Mouse (Mus musculus) E14TG2a.4 (cell line): Measurements from ENCODE around the gene Phf6.
"Not testable (repeated sequence)": the region's sequence is repeated elsewhere in the genome, so short reads cannot be mapped to it uniquely, and the experiment has no call there.

Experiments
- H3K27me3 ChIP-seq: 2 replicates; pipeline ENCODE4 v1.6.1; 2014; ENCODE audit warnings: low read length, control low read depth; ENCODE audit not compliant: insufficient read depth
- H3K36me3 ChIP-seq: 2 replicates; pipeline ENCODE4 v1.6.1; 2014; ENCODE audit warnings: low read length, control low read depth; ENCODE audit not compliant: insufficient read depth
- H3K4me1 ChIP-seq: replicated peaks from 2 replicates; pipeline ENCODE4 v1.6.1; 2014; ENCODE audit warnings: low read depth, low read length, control low read depth
- H3K4me3 ChIP-seq: replicated peaks from 2 replicates; pipeline ENCODE4 v1.5.1; 2014; ENCODE audit warnings: mild to moderate bottlenecking, low read length
- H3K9me3 ChIP-seq: 2 replicates; pipeline ENCODE4 v1.6.1; 2014; ENCODE audit warnings: low read length, control low read depth
- CTCF ChIP-seq: conservative IDR thresholded peaks from 2 replicates; pipeline ENCODE4 v1.5.1; 2014; ENCODE audit warnings: low read length
- NANOG ChIP-seq: IDR thresholded peaks from 2 replicates; pipeline ENCODE4 v1.6.1; 2014; ENCODE audit warnings: borderline replicate concordance, low read length, mixed read lengths
- POU5F1 ChIP-seq: IDR thresholded peaks from 2 replicates; pipeline ENCODE4 v1.6.1; 2014; ENCODE audit warnings: low read length, borderline replicate concordance

The Phf6 gene

DNA sequence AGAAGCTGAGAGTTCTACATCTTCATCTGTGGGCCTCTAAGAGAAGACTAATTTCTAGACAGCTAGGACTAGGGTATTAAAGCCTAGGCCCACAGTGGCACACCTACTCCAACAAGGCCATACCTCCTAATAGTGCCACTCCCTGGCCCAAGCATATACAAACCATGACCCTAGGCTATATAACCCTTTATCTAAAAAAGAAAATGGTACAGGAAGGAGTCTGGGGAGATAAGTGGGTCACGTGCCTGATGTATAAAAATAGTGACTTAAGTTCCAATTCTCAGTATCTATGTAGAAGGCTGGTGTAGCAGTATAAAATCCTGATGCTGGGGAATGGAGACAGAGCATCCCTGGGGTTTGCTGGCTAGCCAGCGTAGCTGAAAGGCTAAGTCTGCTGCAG, 53.1 kb downstream of the Phf6 start:
- Histone ChIP-seq H3K27me3 (no peaks in the 10 kb centered on the region), H3K36me3 (no peaks in the 10 kb centered on the region), H3K4me1 (peaks cover 12% of the 10 kb centered on the region), H3K9me3 (no peaks in the 10 kb centered on the region), H3K4me3 (no peak overlapping the region)
- no peak for TF ChIP-seq CTCF
- no peak for TF ChIP-seq NANOG
- TF ChIP-seq POU5F1: no peak

DNA sequence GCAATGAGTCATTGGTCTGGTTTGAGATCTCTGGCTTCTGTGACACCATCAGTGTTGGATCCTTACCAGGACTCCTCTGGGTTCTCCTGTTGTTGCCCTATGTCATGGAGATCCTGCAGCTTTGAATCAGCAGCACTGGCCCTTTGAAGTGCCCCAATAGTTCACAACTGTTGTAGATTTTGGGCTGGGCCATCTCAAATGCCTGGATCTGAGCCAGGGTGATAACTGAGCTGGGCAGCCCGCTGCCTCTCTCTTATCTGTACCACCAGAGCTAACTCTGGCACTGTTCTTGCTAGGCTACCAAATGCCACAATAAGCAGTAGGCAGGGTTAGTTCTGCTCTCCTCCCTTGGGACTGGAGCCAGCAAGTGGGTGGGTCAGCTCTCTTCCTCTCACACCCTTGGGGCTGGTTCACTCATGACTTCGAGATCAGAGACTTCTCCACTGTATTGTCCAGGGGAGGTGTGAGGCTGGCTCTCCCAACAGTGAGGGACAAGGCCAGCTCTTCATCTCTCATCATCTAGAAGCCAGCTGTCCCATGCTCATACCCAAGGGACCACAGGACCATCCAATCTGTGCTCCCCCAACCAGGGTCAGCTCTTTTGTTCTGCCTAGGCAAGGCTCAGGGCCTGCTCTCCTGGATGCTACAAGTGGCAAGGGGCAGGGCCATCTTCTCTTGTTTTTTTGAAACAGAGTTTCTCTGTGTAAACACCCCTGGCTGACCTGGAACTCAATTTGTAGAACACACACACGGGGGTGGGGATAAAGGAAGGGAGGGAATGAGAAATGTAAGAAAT, 59.3 kb downstream of the Phf6 start:
- no peak overlapping the region for H3K4me3 ChIP-seq
- no peaks in the 10 kb centered on the region for H3K4me1 ChIP-seq
- TF ChIP-seq POU5F1 (no peak), NANOG (no peak), CTCF (no peak)
- H3K27me3 ChIP-seq: no peaks in the 10 kb centered on the region
- no peaks in the 10 kb centered on the region for H3K9me3 ChIP-seq
- no peaks in the 10 kb centered on the region for H3K36me3 ChIP-seq

DNA sequence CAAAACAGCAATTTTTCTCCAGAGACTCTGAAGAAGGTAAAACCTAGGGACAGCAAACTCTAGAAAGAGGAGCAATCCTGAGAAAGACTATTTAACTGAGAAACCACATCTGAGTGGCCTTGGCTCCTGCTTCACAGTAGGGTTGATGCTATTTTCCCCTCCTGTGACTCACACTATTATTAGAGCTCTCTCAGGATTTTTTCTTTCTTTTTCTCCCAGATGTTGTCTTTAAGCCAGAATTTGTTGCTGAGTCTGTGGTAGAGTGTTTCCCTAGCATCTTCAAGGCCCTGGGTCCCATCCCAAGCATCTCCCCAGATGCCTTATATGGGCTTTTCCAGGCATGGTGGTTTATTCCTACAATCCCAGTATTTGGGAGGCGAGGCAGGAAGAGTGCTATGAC, 60.1 kb downstream of the Phf6 start:
- no peak for TF ChIP-seq NANOG
- no peak for TF ChIP-seq CTCF
- TF ChIP-seq POU5F1: no peak
- no peaks in the 10 kb centered on the region for H3K9me3 ChIP-seq
- H3K27me3 ChIP-seq: no peaks in the 10 kb centered on the region
- no peaks in the 10 kb centered on the region for H3K4me1 ChIP-seq
- H3K4me3 ChIP-seq: no peak overlapping the region
- no peaks in the 10 kb centered on the region for H3K36me3 ChIP-seq

DNA sequence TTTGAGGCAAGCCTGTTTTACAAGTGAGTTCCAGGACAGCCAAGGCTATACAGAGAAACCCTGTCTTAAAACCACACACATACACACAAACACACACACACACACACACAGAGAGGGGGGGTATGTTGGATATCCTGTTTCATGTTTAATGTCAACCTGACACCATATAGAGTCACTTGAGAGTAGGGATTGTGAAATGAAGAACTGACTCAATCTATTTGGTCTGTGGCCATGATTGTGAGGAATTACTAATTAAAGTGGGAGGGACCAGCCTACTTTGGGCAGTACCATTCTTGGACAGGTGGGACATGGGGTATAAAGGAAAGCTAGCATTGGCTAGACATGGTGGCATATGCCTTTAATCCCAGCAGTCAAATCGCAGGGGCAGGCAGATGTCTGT, 60.6 kb downstream of the Phf6 start:
- Histone ChIP-seq H3K4me3 (no peak overlapping the region), H3K36me3 (no peaks in the 10 kb centered on the region), H3K9me3 (no peaks in the 10 kb centered on the region), H3K27me3 (no peaks in the 10 kb centered on the region), H3K4me1 (no peaks in the 10 kb centered on the region)
- TF ChIP-seq NANOG (no peak), POU5F1 (no peak), CTCF (no peak)

DNA sequence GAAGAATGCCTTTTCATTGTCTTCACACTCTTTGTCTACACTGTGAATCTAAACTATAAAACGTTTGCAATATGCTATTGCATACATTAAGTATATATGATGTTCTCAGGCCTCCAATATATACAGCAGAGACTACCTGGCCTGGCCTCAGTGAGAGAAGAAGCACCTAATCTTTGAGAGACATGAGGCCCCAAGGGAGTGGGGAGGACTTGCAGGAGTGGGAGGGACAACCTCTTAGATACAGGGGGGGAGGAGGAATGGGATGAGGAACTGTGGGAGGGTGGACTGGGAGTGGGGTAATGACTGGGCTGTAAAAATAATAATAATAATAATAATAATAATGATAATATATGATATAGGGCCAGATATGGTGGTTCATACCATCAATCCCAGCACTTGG, 66.5 kb downstream of the Phf6 start:
- Histone ChIP-seq H3K36me3 (no peaks in the 10 kb centered on the region), H3K9me3 (no peaks in the 10 kb centered on the region), H3K27me3 (no peaks in the 10 kb centered on the region), H3K4me3 (no peak overlapping the region), H3K4me1 (no peaks in the 10 kb centered on the region)
- no peak for TF ChIP-seq POU5F1
- no peak for TF ChIP-seq CTCF
- no peak for TF ChIP-seq NANOG

DNA sequence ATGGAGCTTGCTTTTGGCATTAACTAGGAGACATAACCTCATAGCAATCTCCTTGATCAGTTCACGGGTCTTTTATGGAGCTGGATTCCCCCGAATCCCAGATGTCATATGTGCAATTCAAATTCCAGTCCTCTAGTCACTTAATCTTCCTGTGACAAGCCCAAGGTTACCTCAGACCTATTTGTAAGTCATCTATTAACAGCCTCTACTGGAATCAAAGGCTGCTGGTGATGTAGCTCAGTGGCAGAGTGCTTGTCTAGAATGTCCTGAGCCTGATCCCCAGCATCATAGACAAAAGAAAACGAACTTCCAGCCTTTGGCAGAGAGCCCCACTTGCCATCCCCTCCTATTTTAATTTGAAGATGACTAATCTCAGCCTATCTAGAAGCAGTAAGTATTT, 69.3 kb downstream of the Phf6 start:
- Histone ChIP-seq H3K9me3 (no peaks in the 10 kb centered on the region), H3K36me3 (no peaks in the 10 kb centered on the region), H3K4me3 (no peak overlapping the region), H3K4me1 (no peaks in the 10 kb centered on the region), H3K27me3 (no peaks in the 10 kb centered on the region)
- TF ChIP-seq POU5F1 (no peak), NANOG (no peak)

DNA sequence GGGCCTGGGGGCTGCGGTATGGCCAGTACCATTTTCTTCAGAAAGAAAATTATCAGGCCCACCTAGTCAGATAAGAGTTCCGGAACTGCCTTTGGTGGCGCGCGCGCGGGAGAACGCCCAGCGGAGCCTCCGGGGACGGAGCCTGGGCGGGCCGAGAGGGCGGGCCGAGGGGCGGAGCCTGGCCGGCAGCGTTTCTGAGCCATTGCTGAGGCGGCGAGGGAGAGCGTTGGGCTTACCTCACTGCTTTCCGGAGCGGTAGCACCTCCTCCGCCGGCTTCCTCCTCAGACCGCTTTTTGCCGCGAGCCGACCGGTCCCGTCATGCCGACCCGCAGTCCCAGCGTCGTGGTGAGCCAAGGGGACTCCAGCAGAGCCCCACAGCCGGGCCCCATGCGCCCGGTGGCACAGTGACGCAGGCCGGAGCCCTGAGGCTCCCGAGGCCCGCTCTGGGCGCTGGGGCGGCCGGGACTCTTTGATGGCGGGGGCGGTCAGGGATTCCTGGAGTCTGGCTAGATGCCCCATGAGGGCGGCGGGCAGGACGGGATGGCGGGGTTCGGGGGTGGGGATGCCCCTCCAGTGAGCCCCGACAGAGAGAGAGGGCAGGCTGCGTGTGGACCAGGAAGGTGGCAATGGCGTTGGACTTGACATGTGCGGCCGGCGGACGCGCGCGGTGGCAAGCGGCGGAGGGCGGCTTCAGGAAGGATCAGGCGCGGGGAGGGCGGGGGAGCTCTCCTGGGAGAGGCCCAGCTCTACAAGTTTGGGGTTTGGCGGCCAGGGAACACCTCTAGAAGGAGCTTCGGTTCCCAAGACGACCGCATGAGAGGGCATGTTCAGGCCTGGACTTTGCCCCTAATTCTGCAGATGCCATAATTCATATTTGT, 76.1 kb downstream of the Phf6 start, which contains the start of gene Hprt:
Gene Hprt (plus strand): TSS at position 233 of the 879 bp plus-strand sequence.
- H3K36me3 ChIP-seq: no peaks in the 10 kb centered on the region
- TF ChIP-seq POU5F1 (no peak), NANOG (no peak), CTCF (no peak)

DNA sequence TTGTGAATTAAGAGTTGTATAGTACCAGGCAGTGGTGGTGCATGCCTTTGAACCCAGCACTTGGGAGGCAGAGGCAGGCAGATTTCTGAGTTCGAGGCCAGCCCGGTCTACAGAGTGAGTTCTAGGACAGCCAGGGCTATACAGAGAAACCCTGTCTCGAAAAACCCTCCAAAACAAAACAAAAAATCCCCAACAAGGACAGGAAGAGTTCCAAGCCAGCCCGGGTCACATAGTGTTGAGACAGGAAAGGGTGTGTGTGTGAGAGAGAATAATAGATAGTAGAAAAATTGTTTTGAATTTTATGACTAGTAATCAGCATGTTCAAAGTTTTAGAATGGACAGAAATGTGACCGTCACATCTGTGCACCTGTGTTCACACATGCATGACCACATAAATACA, 82.7 kb downstream of the Phf6 start:
- not testable (repeated sequence) for H3K4me1 ChIP-seq, H3K4me3 ChIP-seq, H3K27me3 ChIP-seq, H3K36me3 ChIP-seq, H3K9me3 ChIP-seq

More for the DNA sequence above, 76.1 kb downstream of the Phf6 start, which contains the start of gene Hprt:
- Histone ChIP-seq H3K4me3 (no peak within 1 kb of the TSS), H3K9me3 (no peaks in the 10 kb centered on the region), H3K4me1 (no peaks in the 10 kb centered on the region), H3K27me3 (no peaks in the 10 kb centered on the region)

DNA sequence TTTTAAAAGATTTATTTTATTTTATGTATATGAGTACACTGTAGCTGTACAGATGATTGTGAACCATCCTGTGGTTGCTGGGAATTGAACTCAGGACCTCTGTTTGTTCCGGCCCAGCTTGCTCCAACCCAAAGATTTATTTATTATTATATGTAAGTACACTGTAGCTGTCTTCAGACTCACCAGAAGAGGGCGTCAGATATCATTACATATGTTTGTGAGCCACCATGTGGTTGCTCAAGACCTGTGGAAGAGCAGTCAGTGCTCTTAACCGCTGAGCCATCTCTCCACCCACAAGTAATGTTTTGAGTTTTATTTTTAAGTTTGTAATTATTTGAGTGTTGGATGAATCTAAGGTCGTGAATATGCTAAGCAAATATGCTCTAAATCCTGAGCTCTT, 92.8 kb downstream of the Phf6 start:
- H3K36me3 ChIP-seq, H3K9me3 ChIP-seq, H3K4me3 ChIP-seq, H3K4me1 ChIP-seq, H3K27me3 ChIP-seq: not testable (repeated sequence)
- peak; percentile 12; the same call in 1 of the 2 replicates for TF ChIP-seq CTCF
